Mouse (Mus musculus): ENCODE data around the gene Cox5b.

GRCm38 (mm10) chr1:36691271-36692155, at the start of gene Cox5b:
- no peak for TF ChIP-seq CTCF (IDR thresholded peaks at IDR 0.05; ENCODE audit: control insufficient read depth, insufficient read depth, insufficient replicate concordance, low read depth, low read length)
- TF ChIP-seq POLR2A (IDR thresholded peaks at IDR 0.05; ENCODE audit: control insufficient read depth, low read depth, low read length) = peak; percentile 66; the same call in 1 of the 2 replicates

All from testis, adult 2 months (tissue).